Mouse (Mus musculus): Measurements from ENCODE around the gene Fam222b.
A peak's percentile ranks its signal among the peaks of the same experiment; 100 is the strongest.

Fam222b gene

GRCm38 (mm10) chr11:78138023-78138422, 43.6 kb downstream of the Fam222b start:
- DNase-seq, result no peak

GRCm38 (mm10) chr11:78140665-78141064, 46.2 kb downstream of the Fam222b start:
- DNase-seq, result no peak

DNA sequence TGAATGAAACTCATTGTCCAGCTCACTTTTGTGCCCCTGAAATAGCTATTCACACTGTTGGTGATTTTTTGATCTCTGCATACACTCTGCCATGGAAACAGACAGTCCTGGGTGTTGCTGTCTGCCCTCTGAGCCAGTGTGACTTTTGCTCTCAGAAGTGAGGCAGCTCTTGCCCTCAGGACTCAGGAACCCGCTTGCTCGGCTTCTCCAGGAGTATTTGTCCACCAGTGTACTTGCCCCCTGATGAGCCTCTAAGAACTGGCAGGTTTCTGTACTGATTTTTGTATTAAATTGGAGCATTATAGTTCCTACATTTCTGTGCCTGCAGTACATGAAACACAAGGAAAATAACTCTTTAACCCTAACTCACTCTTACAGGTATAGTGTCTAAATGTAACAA, 49.1 kb downstream of the Fam222b start:
- DNase-seq, result no peak

- no peak for DNase-seq
Measured at GRCm38 (mm10) chr11:78146168-78146567, 51.7 kb downstream of the Fam222b start.

- peak; percentile 21 for DNase-seq
Measured at GRCm38 (mm10) chr11:78146707-78147543, 52.5 kb downstream of the Fam222b start.

DNA sequence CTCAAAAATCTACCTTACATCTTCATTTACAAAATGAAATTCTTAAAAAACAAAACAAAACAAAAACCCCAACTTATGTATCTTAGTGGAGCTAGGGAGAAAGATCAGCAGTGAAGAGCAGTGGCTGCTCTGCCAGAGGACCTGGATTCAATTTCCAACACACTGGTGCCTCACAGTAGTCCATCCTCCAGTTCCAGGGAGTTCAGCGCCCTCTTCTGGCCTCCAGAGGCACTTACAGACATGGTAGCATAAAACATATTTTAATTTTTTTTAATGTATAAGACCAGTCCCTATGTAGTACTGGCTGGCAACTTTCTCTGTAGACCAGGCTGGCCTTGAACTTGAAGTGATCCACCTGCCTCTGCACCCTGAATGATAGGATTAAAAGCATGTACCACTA, 56.7 kb downstream of the Fam222b start:
- peak; percentile 41 for DNase-seq

- peak; percentile 88 for DNase-seq
Measured at GRCm38 (mm10) chr11:78152299-78153231, 58.1 kb downstream of the Fam222b start.

DNA sequence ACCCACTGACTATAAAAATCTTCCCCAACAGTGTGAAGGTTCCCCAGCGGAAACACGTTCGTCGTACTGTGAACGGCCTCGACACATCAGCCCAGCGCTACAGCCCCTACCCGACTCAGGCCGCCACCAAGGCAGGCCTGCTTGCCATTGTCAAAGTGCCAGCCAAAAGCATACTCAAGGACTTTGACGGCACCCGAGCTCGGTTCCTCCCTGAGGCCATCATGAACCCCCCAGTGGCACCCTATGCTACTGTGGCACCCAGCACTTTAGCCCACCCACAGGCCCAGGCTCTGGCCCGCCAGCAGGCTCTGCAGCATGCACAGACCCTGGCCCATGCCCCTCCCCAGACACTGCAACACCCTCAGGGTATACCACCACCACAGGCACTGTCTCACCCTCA, 59.3 kb downstream of the Fam222b start:
- peak; percentile 26 for DNase-seq

DNA sequence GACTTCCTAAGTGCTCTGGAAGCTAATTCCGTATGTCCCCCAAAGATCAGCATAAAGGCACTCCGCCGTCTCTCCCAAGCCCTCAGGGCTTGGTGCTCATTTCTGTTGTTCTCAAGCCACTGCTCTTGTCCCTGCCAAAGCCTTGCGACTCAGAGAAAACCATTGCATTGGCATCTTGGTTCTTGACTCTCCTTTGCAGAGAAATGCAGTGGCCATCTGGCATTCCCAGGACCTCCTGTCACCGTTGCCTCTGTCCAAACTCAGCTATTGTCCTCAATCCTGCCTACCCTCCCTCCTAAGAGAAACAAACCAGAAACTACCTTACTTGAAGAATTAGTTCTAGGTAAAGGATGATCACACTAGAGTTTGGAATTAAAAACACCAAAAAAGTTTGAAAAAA, 61.2 kb downstream of the Fam222b start:
- DNase-seq, result no peak

GRCm38 (mm10) chr11:78156156-78156699, 61.8 kb downstream of the Fam222b start:
- DNase-seq, result no peak

DNA sequence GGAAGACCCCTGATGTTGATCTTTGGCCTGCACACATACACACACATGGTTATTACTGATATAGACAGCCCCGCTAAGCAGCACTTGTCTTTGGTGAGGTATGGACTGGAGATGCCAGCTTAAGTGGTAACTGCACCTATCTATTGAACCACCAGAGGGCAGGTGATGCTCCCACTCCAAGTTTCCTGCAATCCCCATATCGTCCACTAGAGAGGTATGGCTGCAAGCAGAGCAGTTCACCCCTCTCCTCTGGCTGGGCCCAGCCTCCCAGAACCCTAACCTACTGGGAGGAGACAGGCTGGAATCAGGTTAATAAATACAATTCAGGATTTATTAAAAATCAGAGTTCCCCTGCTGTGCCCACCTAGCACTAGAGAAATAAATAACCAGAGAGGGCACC, 64.6 kb downstream of the Fam222b start:
- DNase-seq, result peak; percentile 92

GRCm38 (mm10) chr11:78159557-78159956, 65.1 kb downstream of the Fam222b start:
- no peak for DNase-seq

DNA sequence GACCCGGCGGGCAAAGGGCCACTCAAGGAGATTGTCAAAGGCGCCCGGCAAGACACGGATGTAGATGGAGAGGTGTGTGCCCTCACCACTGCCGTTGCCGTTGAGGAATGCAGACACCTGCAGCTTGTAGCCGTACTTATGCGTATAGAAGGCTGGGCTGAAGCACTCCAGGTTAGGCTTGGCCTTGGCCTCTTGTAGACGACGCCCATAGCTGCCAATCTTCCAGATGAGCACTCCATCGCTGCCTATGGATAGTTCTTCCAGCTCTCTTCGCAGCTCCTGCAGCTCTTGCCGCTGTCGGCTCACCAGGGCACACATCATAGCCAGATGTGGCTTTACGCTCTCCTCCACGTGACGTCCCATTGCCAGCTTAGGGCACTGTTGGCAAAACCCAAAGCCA, 65.7 kb downstream of the Fam222b start:
- DNase-seq, result no peak

DNA sequence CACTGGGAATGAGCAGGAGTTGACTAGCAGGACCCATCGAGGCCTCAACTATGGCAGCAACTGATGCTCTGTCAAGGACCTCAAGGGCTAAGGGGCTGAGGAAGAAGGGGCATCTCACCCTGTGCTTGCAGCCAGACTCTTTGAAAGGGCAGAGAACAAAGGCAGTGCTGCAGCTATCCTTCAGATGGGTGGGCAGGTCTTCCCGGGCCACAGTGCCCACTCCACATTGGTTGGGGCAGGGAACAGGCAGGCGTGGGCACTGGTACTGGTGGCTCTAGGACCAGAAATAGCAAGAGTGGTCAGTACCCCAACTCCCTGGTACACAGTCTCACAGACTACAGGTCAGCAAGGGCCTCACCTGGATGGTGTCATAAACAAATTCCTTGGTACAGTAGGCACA, 66.2 kb downstream of the Fam222b start:
- DNase-seq, result no peak

DNA sequence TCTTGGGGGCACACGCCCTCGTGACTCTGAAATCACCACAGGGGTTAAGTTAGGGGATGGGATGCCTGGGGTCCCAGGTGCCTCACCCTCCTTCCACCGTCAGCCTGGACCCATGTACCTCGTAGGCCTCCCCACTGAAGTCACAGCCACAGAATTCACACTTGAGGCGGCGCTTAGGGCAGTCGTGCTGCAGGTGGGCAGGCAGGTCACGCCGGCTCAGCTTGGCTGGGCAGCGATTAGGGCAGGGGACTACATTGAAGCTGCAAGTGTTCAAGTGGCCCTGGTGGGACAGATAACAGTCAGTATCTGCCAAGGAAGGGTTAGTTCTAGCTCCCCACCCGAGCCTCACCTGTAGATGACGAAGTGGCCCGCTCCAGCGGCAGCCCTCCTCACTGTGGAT, 66.7 kb downstream of the Fam222b start:
- no peak for DNase-seq

GRCm38 (mm10) chr11:78161968-78162367, 67.5 kb downstream of the Fam222b start:
- DNase-seq, result no peak

DNA sequence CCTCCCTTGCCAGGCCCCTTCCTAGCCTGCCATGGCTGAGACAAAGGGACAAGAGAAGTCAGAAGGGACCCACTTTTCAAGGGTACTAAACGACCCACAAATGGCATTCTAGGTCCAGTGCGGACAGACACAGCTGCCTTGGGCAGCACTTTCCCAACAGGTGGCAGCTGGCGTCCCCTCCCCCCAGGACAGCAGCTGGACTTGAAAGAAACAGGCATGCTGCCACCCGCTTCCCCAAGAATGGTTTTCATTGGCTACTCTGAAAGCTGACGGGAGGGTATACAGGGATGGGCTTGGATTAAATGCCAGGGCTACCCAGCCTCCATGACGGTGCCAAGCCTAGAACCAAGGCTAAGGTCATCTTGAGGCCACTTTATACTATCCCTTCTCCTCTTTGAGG, 68.0 kb downstream of the Fam222b start:
- peak; percentile 46 for DNase-seq

DNA sequence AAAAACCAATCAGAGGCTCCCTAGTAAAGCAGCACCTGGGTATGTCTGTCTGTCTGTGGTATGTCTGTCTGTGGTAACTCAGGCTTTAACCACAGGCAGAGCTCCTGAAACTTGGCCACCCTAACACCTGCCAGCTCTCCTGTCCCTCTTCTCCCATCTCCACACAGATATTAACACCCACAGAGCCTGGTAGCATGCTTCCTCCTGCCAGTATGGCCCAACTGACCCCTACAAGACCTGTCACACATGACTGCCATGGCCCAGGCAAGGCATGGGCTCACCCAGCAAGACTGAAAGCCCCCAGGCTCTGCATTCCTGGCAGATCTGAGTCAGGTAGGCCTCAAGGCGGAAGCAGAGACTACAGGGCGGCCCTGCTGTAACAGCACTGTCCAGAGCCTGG, 68.6 kb downstream of the Fam222b start:
- no peak for DNase-seq

DNA sequence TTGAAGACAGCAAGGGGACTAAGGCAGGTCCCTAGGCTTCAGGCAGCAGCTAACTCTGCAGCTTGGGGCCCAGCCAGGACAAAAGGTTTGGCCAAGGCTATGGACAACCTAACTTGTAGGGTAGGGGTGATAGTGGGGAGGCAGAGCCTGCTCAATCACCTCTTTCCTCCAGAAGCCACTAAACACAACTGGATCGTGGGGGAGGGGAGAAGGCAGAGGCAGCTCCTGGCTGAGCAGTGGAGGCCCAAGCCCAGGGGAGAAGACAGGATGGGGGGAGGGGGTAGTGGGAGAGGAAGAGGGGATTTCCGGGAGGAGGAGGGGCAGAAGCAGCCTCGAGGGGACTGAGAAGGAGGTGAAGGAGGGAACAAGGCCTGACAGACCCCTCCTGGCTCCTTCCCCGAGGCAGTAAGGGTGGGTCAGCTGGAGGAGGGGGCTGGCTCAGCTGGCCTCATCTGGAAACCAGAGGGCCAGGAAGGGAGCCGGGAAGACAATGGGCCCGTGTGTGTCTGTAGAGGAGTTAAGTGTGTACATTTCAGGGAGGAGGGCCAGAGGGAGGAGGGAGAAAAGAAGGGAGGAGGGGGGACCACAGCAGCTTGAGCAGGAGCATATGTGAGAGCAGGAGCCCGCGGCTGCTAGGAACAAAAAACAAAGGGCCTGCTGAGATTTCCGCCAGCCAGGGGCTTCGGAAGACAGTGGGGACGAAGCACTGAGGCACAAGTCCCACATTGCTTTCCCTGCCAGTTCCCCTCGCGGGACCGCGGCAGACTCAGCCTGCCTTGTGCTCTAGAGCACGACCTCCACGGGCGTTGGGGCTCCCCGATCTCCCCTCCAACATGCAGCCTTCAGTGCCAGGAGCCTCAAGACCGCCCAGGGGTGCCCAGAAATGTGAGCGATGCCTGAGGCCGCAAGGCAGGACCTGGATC, 69.5 kb downstream of the Fam222b start:
- DNase-seq, result peak; percentile 77

- no peak for DNase-seq
Measured at GRCm38 (mm10) chr11:78164604-78164923, 70.1 kb downstream of the Fam222b start.

- peak; percentile 90 for DNase-seq
Measured at GRCm38 (mm10) chr11:78164924-78165760, 70.7 kb downstream of the Fam222b start, which contains the start of gene Traf4. Traf4 (minus strand) TSS chr11:78165589.

DNA sequence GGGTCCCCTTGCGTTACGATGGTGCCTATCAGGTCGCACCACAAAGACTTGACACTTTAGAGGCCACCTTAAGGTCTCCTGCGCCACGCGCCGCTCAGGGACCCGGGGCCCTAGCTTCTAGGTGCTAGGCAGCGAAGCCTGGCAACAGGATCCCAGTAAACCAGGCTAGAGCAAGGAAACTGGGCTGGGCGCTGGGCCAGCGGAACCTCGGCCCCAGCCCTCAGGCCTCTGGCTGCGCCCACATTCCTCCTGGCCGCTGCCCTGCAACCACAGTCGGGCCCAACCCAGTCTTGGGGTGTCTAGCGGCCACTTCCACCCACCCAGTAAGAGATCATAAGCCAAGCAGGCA, 71.3 kb downstream of the Fam222b start:
- peak; percentile 77 for DNase-seq
